Mouse (Mus musculus): Measurements from ENCODE around the gene Dner. TPM values are rescaled to one million over a fixed set of nuclear protein-coding genes. Genes with fewer than 3 reads are reported as not detected.

Dner gene
- polyA plus RNA-seq, 1 experiment from 2014 or later: 343 TPM

GRCm38 (mm10) chr1:84697136-84697535, 1.1 kb upstream of the Dner start:
- no peak for ATAC-seq (ENCODE audit: low FRiP score, low read depth)
- 3% methylated on average over 2 of the region's 2 CpGs for WGBS
- Histone ChIP-seq H3K4me1 (replicated peaks) (peaks cover 28% of the 10 kb centered on the region), H3K9me3 (no peaks in the 10 kb centered on the region), H3K27ac (replicated peaks) (no peak overlapping the region), H3K4me2 (0 out of 2 replicates have a peak overlapping the region, but pooled peaks have one; percentile 9), H3K36me3 (no peaks in the 10 kb centered on the region), H3K27me3 (no peaks in the 10 kb centered on the region), H3K9ac (no peak overlapping the region), H3K4me3 (no peak overlapping the region)

- peak overlapping the region; percentile 72 for H3K4me3 ChIP-seq
- no peaks in the 10 kb centered on the region for H3K36me3 ChIP-seq
- 5% methylated on average over 26 of the region's 26 CpGs for WGBS
- H3K4me2 ChIP-seq: peak overlapping the region; percentile 88
- no peaks in the 10 kb centered on the region for H3K9me3 ChIP-seq
- ATAC-seq (ENCODE audit: low FRiP score, low read depth): peak; percentile 78
- peaks cover 38% of the 10 kb centered on the region for H3K4me1 ChIP-seq (replicated peaks)
- peak overlapping the region; percentile 93 for H3K27ac ChIP-seq (replicated peaks)
- H3K9ac ChIP-seq: peak overlapping the region; percentile 98
- H3K27me3 ChIP-seq: no peaks in the 10 kb centered on the region
These were observed 1.1 kb downstream of the Dner start for GRCm38 (mm10) chr1:84694688-84695474.

DNA sequence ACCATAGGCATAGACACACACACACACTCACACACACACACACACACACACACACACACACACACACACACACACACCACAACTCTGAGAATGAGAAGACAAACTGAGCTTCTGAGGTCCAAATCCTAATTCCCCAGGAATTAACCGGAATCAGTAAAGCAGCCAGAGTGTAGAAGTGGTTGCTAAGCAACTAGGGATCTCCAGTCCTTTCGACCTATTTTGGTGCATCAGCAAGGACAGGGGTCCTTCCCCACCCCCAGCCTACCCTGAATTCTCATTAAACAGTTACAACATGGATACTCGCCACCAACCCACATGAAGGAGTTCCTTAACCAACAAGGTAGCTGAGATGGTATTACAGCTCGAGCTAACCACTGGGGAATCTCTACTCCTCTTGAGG, 18.1 kb downstream of the Dner start:
- Histone ChIP-seq H3K9me3 (no peaks in the 10 kb centered on the region), H3K4me3 (no peak overlapping the region), H3K27ac (replicated peaks) (no peak overlapping the region), H3K27me3 (no peaks in the 10 kb centered on the region), H3K4me1 (replicated peaks) (peaks cover 8% of the 10 kb centered on the region), H3K36me3 (no peaks in the 10 kb centered on the region), H3K4me2 (no peak overlapping the region), H3K9ac (no peak overlapping the region)
- ATAC-seq (ENCODE audit: low FRiP score, low read depth): no peak
- 57% methylated on average over 4 of the region's 4 CpGs for WGBS

DNA sequence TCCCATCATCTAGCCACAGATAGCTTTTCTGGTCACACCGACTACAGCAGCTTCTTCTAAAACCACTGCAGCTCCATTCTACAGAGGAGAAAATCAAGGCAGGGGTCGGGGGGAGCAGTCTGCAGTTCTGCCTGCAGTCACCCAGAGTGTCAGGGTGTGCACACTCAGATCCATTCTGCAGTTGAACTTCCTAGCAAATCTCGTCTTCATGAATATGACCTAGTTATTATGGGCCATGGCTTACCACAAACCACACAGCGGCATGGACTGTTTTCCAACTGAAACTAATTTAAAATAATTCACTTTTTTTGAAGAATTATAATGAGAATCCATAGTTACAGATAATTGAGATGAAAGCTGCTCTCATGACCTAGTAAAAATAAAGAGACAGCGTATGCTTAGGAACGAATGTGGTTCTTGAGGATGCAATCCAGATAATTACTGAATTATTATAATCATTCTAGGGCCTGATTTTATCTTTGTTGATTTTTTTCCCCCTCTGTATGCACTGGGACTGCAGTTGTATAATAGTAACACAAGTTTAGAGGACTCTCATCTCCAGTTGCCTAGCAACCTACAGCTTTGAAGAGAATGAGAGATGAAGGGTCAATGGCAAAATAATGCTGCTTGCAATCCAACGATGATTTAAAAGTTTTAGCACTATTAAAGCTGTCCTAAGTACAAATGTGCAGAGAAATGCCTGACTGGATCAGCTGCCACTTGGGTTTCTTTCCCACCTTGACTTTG, 27.7 kb downstream of the Dner start:
- Histone ChIP-seq H3K4me3 (no peak overlapping the region), H3K4me2 (no peak overlapping the region), H3K9ac (no peak overlapping the region), H3K27ac (replicated peaks) (no peak overlapping the region), H3K27me3 (no peaks in the 10 kb centered on the region), H3K36me3 (no peaks in the 10 kb centered on the region), H3K4me1 (replicated peaks) (peaks cover 14% of the 10 kb centered on the region), H3K9me3 (no peaks in the 10 kb centered on the region)
- 75% methylated on average over 7 of the region's 7 CpGs for WGBS
- no peak for ATAC-seq (ENCODE audit: low FRiP score, low read depth)

DNA sequence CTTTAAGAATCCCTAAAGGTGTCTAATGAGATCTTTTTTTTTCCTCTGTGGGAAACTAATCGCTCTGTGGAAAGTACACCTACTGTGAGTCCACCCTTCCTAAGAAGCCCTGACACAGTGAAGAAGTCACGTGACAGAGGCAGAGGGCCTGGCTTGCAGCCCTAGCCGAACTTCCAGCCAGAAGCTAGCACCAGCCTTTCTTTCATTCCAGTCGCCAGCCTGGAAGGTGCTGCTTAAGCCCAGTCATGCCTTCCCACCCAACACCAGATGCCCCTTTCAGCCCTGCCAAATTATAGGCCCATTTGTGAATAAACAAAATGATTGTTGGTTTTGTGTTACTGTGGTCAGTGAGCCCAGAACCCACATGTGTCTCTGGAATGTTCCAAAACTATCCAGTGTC, 28.4 kb downstream of the Dner start:
- H3K27ac ChIP-seq (replicated peaks): no peak overlapping the region
- H3K4me1 ChIP-seq (replicated peaks): peaks cover 14% of the 10 kb centered on the region
- no peaks in the 10 kb centered on the region for H3K27me3 ChIP-seq
- no peaks in the 10 kb centered on the region for H3K36me3 ChIP-seq
- H3K4me2 ChIP-seq: no peak overlapping the region
- no peaks in the 10 kb centered on the region for H3K9me3 ChIP-seq
- H3K4me3 ChIP-seq: no peak overlapping the region
- ATAC-seq (ENCODE audit: low FRiP score, low read depth): no peak
- whole genome bisulfite sequencing: 81% methylated on average over 4 of the region's 4 CpGs
- H3K9ac ChIP-seq: no peak overlapping the region

DNA sequence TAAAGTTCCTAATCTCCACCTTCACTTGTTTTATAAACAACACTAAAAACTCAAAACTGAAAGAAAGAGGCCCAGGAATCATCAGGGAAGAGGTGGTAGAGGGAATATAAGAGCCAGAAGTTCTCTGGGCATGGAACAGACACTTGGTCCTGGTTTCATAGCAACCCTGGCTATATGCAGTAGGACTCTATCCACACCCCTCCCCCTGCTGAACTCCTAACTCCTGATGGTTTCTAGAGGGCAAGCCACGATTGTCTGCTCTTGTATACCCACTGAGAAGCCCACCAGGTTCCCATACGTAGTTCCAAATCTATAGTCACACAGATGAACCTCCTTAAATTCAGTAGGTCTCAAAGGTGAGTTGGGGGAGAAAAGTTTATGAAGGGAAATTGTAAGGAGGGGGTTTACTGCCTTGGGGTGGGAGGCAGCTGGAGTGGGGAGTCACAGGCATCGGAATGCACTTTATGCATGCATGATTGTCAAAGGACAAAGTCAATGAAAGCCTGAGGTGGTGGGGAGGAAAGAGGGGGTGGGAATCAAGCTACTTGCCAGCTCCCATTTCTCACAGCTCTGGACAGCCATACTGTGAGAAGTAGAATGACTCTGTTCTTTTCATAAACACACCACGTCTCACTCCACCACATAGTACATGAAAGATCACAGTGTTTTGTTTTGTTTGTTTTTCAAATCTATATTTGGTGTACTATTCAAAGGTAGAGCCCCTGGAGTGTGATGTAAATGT, 31.5 kb downstream of the Dner start:
- H3K4me1 ChIP-seq (replicated peaks): peaks cover 28% of the 10 kb centered on the region
- no peak overlapping the region for H3K4me2 ChIP-seq
- ATAC-seq (ENCODE audit: low FRiP score, low read depth): peak; percentile 63; the same call in 1 of the 2 replicates
- H3K36me3 ChIP-seq: no peaks in the 10 kb centered on the region
- no peak overlapping the region for H3K4me3 ChIP-seq
- no peak overlapping the region for H3K9ac ChIP-seq
- H3K27ac ChIP-seq (replicated peaks): no peak overlapping the region
- no peaks in the 10 kb centered on the region for H3K27me3 ChIP-seq
- H3K9me3 ChIP-seq: no peaks in the 10 kb centered on the region
- WGBS: 17% methylated on average over 4 of the region's 4 CpGs

DNA sequence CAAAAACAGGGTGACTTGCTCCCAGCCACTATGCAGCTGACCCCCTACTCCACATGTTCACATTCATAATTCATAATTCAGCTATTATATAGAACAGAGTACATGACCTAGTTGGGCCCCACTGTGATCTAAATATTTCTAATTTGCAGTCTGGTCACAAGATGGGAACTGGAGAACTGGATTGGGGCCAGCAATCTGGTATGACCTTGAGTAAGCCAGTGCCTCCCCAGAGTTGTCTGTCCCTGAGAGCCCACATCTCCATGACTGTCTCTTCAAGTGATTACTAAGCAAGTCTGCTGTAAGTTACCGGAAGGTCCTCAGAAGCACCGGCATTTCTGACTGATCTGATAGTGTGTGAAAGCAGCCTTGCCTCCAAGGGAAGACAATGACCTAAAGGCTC, 49.2 kb downstream of the Dner start:
- H3K27me3 ChIP-seq: no peaks in the 10 kb centered on the region
- H3K4me1 ChIP-seq (replicated peaks): no peaks in the 10 kb centered on the region; the same call in 1 of the 2 replicates
- no peaks in the 10 kb centered on the region for H3K9me3 ChIP-seq
- H3K4me3 ChIP-seq: no peak overlapping the region
- WGBS: 83% methylated on average over 2 of the region's 2 CpGs
- no peak overlapping the region for H3K4me2 ChIP-seq
- H3K36me3 ChIP-seq: no peaks in the 10 kb centered on the region
- no peak overlapping the region for H3K27ac ChIP-seq (replicated peaks)
- no peak overlapping the region for H3K9ac ChIP-seq
- ATAC-seq (ENCODE audit: low FRiP score, low read depth): no peak

GRCm38 (mm10) chr1:84640463-84640862, 55.6 kb downstream of the Dner start:
- Histone ChIP-seq H3K9ac (no peak overlapping the region), H3K4me3 (no peak overlapping the region), H3K4me2 (no peak overlapping the region), H3K4me1 (replicated peaks) (peaks cover 23% of the 10 kb centered on the region), H3K36me3 (no peaks in the 10 kb centered on the region), H3K27me3 (no peaks in the 10 kb centered on the region), H3K9me3 (no peaks in the 10 kb centered on the region), H3K27ac (replicated peaks) (no peak overlapping the region)
- ATAC-seq (ENCODE audit: low FRiP score, low read depth): no peak
- 64% methylated on average over 4 of the region's 4 CpGs for WGBS

DNA sequence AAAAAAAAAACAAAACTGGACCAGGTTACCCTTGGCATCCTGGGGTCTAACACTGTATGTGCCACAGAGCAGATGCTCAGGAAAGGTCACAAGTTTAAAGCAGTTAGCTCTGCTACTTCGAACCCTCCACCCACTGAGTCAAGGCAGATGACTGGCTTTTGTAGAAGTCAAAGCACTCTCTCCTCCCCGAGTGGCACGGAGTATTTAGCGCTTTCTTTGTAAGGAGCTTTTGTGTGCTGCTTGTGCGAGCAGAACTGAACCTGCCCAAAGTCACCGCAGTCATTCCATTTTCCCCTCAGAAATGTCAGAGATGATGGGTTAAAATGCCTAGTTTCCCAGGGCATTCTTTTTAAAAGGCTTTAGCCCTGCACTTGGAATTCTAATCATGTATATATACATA, 59.1 kb downstream of the Dner start:
- no peaks in the 10 kb centered on the region for H3K9me3 ChIP-seq
- no peaks in the 10 kb centered on the region for H3K36me3 ChIP-seq
- H3K9ac ChIP-seq: no peak overlapping the region
- H3K4me2 ChIP-seq: no peak overlapping the region
- peak overlapping the region; percentile 4; the same call in 1 of the 2 replicates for H3K27ac ChIP-seq (replicated peaks)
- H3K27me3 ChIP-seq: no peaks in the 10 kb centered on the region
- 11% methylated on average over 6 of the region's 6 CpGs for WGBS
- peaks cover 23% of the 10 kb centered on the region for H3K4me1 ChIP-seq (replicated peaks)
- no peak overlapping the region for H3K4me3 ChIP-seq
- ATAC-seq (ENCODE audit: low FRiP score, low read depth): no peak

DNA sequence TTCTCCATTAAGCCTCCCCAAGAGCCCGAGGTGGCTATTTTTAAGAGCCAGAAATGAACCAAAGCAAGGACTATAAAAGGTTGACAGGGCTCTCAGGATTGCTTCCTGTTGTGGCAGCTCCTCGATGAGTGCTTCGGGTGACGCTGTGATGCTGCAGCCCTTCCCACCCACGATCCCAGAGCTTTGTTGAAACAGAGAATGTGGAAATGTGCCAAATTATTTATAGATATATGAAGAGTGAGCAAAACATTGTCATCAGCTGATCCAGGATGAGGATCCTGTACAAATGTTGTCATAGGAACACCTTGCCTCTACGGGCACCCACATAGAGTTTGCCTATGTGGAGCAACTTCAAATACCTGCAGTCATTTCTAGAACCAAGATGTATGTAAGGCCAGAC, 67.8 kb downstream of the Dner start:
- Histone ChIP-seq H3K4me1 (replicated peaks) (peaks cover 11% of the 10 kb centered on the region), H3K4me3 (no peak overlapping the region), H3K27ac (replicated peaks) (no peak overlapping the region), H3K27me3 (no peaks in the 10 kb centered on the region), H3K4me2 (no peak overlapping the region), H3K9ac (no peak overlapping the region), H3K36me3 (no peaks in the 10 kb centered on the region), H3K9me3 (no peaks in the 10 kb centered on the region)
- ATAC-seq (ENCODE audit: low FRiP score, low read depth): no peak
- 87% methylated on average over 6 of the region's 6 CpGs for WGBS

DNA sequence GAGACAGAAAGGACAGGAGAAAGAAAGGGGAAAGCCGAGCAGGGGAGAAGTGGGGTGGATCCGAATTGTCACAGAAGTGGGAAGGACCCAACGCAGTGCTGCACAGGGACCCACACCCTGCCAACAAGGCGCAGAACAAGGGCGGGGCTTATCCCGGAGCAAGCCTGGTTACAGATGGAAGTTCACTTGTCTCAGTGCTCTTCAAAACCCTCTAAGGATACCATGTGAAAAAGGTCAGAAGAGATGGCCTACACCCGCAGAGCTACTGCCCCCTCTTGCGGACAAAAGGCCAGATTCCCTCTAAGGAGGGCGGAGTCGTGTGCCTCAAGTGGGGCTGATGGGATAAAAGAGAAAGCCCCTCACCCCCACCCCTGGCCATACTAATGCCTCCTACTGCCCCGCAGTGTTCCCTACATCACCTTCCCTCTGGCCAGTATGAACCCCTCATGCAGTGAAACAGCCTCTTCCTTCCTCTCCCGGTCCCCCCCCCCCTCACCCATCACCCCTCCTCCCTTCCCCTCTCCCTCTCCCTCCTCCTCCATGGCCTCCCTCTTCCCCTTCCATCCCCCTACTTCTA, 73.0 kb downstream of the Dner start:
- Histone ChIP-seq H3K9me3 (no peaks in the 10 kb centered on the region), H3K9ac (no peak overlapping the region), H3K4me1 (replicated peaks) (peaks cover 41% of the 10 kb centered on the region), H3K36me3 (no peaks in the 10 kb centered on the region), H3K27ac (replicated peaks) (no peak overlapping the region), H3K4me3 (no peak overlapping the region), H3K4me2 (no peak overlapping the region), H3K27me3 (no peaks in the 10 kb centered on the region)
- peak; percentile 9; the same call in 1 of the 2 replicates for ATAC-seq (ENCODE audit: low FRiP score, low read depth)
- 31% methylated on average over 12 of the region's 12 CpGs for WGBS
